Mouse (Mus musculus) retina, adult 2 months (tissue): ENCODE data around the gene Catsper4.

Experiments used
- DNase-seq: peaks from one replicate; pipeline ENCODE4 v3.0.0-alpha.2; 2012; ENCODE audit warnings: low read depth, low spot score

Catsper4 gene

DNA sequence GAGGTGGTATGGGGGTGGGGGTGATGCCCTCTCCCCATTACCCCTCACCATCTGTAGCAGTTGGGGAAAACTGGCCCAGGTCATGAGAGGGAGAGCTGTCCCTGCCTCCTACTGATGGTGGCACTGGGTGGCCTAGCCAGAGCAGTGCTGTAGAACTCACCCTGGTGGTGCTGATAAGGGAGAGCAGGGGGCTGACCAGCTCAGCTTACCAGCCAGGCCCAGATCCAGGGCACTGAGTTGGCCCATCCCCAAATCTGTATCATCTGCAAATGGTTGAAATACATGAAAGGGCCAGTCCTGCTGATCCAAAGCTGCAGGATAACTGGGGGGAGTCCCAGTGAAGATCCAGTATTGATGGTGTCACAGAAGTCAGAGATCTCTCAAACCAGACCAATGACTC is 45.4 kb downstream of the Catsper4 start:
- DNase-seq, result no peak

DNA sequence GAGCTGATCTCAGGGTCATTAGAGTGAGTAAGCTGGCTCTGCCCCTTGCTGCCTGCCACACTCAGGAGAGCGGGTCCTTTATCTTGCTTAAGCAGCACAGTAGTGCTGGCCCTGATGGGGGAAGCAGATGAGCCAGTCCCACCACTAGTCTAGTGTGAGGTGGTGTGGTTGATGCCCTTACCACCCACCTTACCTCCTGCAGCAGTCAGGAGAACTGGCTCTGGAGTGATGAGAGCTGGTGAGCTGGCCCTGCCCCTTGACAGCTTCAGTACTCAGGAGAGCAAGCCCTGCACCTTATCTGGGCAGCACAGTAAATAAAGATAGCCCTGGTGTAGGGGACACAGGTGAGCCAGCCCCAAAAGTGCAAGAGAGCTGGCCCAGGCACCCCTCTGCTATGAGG is 46.1 kb downstream of the Catsper4 start:
- no peak for DNase-seq

DNA sequence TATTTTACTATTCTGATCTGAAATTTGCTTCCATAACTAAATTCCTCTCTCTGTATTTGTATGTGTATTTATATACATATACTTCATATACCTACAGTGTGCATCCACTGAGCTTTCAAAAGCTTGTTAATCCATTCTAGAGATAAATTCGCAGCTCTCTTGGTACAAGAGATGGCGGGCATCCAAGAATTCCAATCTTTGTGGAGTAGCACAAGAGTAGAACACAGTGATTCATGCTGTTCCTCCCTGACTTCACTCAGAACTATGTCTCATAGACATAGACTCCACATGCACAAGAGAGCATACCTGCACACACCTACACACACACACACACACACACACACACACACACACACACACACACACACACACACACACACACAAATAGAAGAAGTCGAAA is 54.8 kb downstream of the Catsper4 start:
- DNase-seq, result no peak

DNA sequence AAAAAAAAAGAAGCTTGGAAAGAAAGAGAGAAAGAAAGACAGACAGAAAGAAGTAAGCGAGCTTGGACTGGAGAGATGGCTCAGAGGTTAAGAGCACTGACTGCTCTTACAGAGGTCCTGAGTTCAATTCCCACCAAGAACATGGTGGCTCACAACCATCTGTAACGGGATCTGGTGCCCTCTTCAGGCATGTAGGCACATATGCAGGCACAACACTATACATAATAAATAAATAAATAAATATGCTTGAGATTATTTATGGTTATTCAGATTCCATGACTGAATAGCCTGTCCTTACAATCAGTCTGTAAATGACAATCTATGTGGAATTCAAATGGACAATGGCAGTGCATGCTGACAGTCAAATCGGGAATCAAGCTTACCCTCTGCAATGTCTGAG is 60.3 kb downstream of the Catsper4 start:
- no peak for DNase-seq

DNA sequence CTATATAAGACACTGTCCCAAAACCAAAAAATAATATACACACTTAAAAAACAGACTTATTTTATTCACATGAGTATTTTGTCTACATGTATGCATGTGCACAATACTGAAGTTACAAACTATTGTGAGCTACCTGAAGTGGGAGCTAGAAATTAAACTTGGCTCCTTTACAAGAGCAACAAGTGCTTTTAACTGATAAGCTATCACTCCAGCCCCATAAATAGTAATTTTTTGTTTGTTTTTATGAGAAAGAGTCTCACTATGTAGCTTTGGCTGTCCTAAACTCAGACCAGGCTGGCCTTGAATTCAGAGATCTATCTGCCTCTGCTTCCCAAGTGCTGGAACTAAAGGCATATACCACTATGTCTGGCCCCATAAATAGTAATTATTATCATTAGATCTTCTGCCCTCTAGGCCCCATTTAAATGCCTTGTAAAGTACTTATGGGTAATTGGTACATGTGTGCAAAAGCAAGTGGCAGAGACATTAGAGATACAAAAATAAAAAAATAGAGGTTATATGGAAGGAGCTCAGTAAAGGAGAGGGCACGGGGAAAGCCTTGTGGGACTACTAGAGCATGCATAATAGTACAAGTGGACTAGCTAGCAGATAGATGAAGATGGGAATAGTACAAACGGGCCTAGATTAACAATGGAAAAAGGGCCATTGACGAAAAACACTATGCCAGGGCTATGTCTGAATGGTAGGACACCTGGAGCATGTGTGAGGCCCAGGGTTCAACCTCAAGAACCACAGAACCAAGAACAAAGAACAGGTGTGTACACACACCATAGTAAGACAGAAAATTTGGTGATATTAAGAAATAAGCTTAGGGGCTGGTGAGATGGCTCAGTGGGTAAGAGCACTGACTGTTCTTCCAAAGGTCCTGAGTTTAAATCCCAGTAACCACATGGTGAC is 61.4 kb downstream of the Catsper4 start:
- DNase-seq, result no peak

DNA sequence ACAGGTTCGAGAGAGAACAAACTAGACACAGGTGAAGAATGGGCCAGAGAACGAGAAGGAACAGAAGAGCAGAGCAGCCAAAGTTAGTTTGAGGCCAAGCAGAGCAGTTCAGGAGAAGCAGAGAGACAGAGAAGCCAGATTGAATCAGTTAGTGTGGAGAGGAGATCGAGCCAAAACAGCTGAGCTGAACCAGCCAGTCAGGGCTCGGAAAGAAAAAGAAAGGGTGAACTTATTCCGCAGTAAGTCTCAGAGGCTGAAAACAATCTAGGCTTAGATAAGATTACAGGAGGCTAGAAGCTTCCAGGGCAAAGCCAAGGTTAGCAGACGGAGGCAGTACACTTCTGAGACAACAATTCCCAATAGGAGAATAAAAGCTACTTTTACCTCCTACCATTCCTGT is 62.2 kb downstream of the Catsper4 start:
- no peak for DNase-seq

DNA sequence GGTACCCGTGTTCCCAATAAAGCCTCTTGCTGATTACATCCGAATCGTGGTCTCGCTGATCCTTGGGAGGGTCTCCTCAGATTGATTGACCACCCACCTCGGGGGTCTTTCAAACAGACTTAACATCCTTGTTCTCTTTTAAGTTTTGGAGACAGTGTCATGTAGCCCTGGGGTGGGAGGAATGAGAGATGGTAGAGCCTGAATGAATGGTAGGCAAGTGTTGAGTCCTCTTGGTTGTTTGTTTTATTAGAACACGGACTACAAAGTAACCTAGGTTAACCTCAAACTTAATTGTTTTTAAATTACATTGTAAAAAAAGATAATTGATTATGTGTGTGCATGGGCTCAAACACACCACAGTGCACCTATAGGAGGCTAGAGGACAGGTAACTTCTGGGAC is 62.6 kb downstream of the Catsper4 start:
- no peak for DNase-seq
